ENCODE assay signal across 26 mouse cellular contexts in the genomic region with DNA sequence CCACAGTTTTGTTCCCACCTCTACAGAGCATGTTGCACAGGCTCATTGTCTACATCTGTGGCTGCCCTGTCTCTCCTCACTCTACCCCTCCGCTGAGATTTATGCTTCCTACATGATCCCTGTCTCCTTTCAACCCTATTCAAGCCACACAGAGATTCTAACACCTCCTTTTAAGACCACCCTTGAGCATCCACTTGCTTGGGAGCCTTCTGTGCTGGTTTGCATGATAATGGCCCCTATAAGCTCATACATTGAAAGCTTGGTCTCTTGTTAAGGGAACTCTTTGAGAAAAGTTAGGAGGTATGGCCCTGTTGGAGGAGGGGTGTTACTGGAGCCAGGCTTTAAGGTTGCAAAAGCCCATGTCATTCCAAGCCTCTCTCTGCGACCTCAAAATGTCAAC.
"Had no signal": no experiment of that assay in that cellular context is flagged by ENCODE, and none has a peak within 500 bp of the region (broad histone marks: within the 10 kb centered on the region; RNA-seq: fewer than 3 reads in every experiment).

No protein-coding gene starts in this region.

- DNase-seq: cerebellum, adult 9-10 months; cerebellum, adult 9-11 months; cerebellum, postnatal 10 days; cerebellum, postnatal 14 days; cerebellum, postnatal 25 days; cerebellum, postnatal 36 days; embryo, embryonic 11 days; forebrain, postnatal 0 days; gastrocnemius, adult 2 months; gastrocnemius, postnatal 10 days; gastrocnemius, postnatal 14 days; gastrocnemius, postnatal 25 days; gastrocnemius, postnatal 36 days; heart, adult 11 months; heart, adult 18-20 months; heart, adult 2 months had no signal

- H3K4me2 ChIP-seq: embryonic facial prominence, embryonic 12.5 days; embryonic facial prominence, embryonic 13.5 days; embryonic facial prominence, embryonic 15.5 days; forebrain, embryonic 12.5 days; forebrain, embryonic 13.5 days; forebrain, embryonic 15.5 days had no signal

- H3K4me3 ChIP-seq: embryonic facial prominence, embryonic 10.5 days; embryonic facial prominence, embryonic 12.5 days; embryonic facial prominence, embryonic 13.5 days; embryonic facial prominence, embryonic 15.5 days; erythroblast, embryonic 14.5 days; forebrain, embryonic 10.5 days; forebrain, embryonic 12.5 days; forebrain, embryonic 13.5 days; forebrain, embryonic 15.5 days; gastrocnemius, adult 2 months; heart, adult 2 months had no signal

- H3K9ac ChIP-seq: embryonic facial prominence, embryonic 12.5 days; embryonic facial prominence, embryonic 13.5 days; embryonic facial prominence, embryonic 15.5 days; forebrain, embryonic 12.5 days; forebrain, embryonic 13.5 days; forebrain, embryonic 15.5 days; forebrain, postnatal 0 days had no signal

- H3K4me1 ChIP-seq: embryonic facial prominence, embryonic 12.5 days; embryonic facial prominence, embryonic 13.5 days; embryonic facial prominence, embryonic 15.5 days; forebrain, embryonic 15.5 days had no signal

- H3K27ac ChIP-seq: embryonic facial prominence, embryonic 10.5 days; embryonic facial prominence, embryonic 12.5 days; embryonic facial prominence, embryonic 13.5 days; embryonic facial prominence, embryonic 15.5 days; forebrain, embryonic 10.5 days; forebrain, embryonic 12.5 days; forebrain, embryonic 13.5 days; forebrain, embryonic 15.5 days; gastrocnemius, adult 2 months; heart, adult 2 months had no signal

- H3K9me3 ChIP-seq: embryonic facial prominence, embryonic 10.5 days; embryonic facial prominence, embryonic 12.5 days; embryonic facial prominence, embryonic 13.5 days; embryonic facial prominence, embryonic 15.5 days; forebrain, embryonic 10.5 days; forebrain, embryonic 12.5 days; forebrain, embryonic 13.5 days; forebrain, embryonic 15.5 days had no signal

- H3K36me3 ChIP-seq: embryonic facial prominence, embryonic 10.5 days; embryonic facial prominence, embryonic 12.5 days; embryonic facial prominence, embryonic 13.5 days; embryonic facial prominence, embryonic 15.5 days; forebrain, embryonic 10.5 days; forebrain, embryonic 12.5 days; forebrain, embryonic 15.5 days had no signal

- ATAC-seq: forebrain, embryonic 13.5 days; forebrain, embryonic 15.5 days; forebrain, embryonic 16.5 days; forebrain, postnatal 0 days had no signal

- H3K27me3 ChIP-seq: embryonic facial prominence, embryonic 12.5 days; embryonic facial prominence, embryonic 13.5 days; embryonic facial prominence, embryonic 15.5 days; forebrain, embryonic 15.5 days had no signal
